ENCODE assay signal across 38 mouse cellular contexts in genomic region chr1:138233051-138233450, GRCm38 (mm10). TPM values are rescaled to one million over a fixed set of nuclear protein-coding genes. Genes with fewer than 3 reads are reported as not detected.
DNase-seq lines count a peak whose midpoint lies in the region; ATAC-seq lines count a peak whose summit lies in the region.
"Had no signal": no experiment of that assay in that cellular context is flagged by ENCODE, and none has a peak within 500 bp of the region (broad histone marks: within the 10 kb centered on the region; RNA-seq: fewer than 3 reads in every experiment).

No protein-coding gene starts in this region.

- peak; percentile 16 for DNase-seq in lung, postnatal 25 days (ENCODE audit: low spot score)
- DNase-seq in lung, postnatal 14 days = no peak
- DNase-seq in CD4-positive helper T cell, adult 2 months (ENCODE audit: low read depth, low spot score) = peak; percentile 66
- no peak for DNase-seq in left cerebral cortex, adult 9 months (ENCODE audit: low spot score in 2 of 2)
- no peak for DNase-seq in kidney, adult 9 months
- DNase-seq: adrenal gland, adult 8-10 months; cerebellum, adult 9-10 months; cerebellum, postnatal 36 days; embryo, embryonic 11 days; gastrocnemius, postnatal 25 days; heart, adult 11 months; kidney, adult 8-10 months; kidney, postnatal 10 days; layer of hippocampus, adult 9-11 months; liver, postnatal 0 days; thymus, adult 2 months had no signal

- ATAC-seq in activated CD4-positive, CD25-positive, alpha-beta regulatory T cell, adult 4 months = peak; percentile 100
- ATAC-seq in neutrophil, adult 5-6 weeks (ENCODE audit: extremely low read depth, insufficient number of reproducible peaks, low FRiP score, poor library complexity, severe bottlenecking) = peak; percentile 70; the same call in 1 of the 2 replicates
- ATAC-seq: forebrain, embryonic 15.5 days; hindbrain, embryonic 16.5 days; intestine, embryonic 16.5 days; liver, embryonic 12.5 days; liver, postnatal 0 days; midbrain, embryonic 13.5 days had no signal

RNA-seq across cellular contexts. Expression of gene Atp6v1g3, which starts 40.5 kb away (rescaled TPM):
- polyA plus RNA-seq in activated CD4-positive, CD25-positive, alpha-beta regulatory T cell, adult 4 months (2017; shearing (Covaris generic)) = under 1 TPM in 1 of 2 experiments, not detected in 1; 0.63 TPM
- total RNA-seq in neutrophil, adult 5-6 weeks (2017) = not detected in 2 replicates
- total RNA-seq: adrenal gland, adult 8-10 months; gastrocnemius, adult 18-20 months; gastrocnemius, postnatal 25 days; heart, postnatal 25 days; left cerebral cortex, adult 18-20 months; left cerebral cortex, postnatal 25 days; megakaryocyte-erythroid progenitor cell, adult 5-6 weeks had no signal
- polyA plus RNA-seq: C2C12; forebrain, embryonic 15.5 days; frontal cortex, adult 2 months; heart, embryonic 10.5 days; heart, embryonic 15.5 days; hindbrain, embryonic 11.5 days; hindbrain, embryonic 16.5 days; intestine, embryonic 16.5 days; liver, embryonic 12.5 days; liver, postnatal 0 days; lung, embryonic 16.5 days; macrophage; midbrain, embryonic 13.5 days; neural tube, embryonic 15.5 days; stomach, embryonic 16.5 days; urinary bladder, adult 2 months had no signal

RNA-seq across cellular contexts. Expression of gene Ptprc, which starts 57.5 kb away (rescaled TPM):
- 1,000 to 10,000 TPM; 1,133 to 1,303 TPM for polyA plus RNA-seq in activated CD4-positive, CD25-positive, alpha-beta regulatory T cell, adult 4 months (2017; shearing (Covaris generic))
- 2,566 and 2,727 TPM in 2 replicates for total RNA-seq in neutrophil, adult 5-6 weeks (2017)
- polyA plus RNA-seq: C2C12 had no signal

Comparison
In these comparisons a context has a peak if more than half of its experiments do, and no peak if none do; other contexts are left out.
1. DNase-seq: peak in lung, postnatal 25 days (single experiment) and CD4-positive helper T cell, adult 2 months (single experiment); none in lung, postnatal 14 days (single experiment), left cerebral cortex, adult 9 months (0 of 2) and kidney, adult 9 months (single experiment).